Mouse (Mus musculus): ENCODE results near the gene Prss45. TPM values are rescaled to one million over a fixed set of nuclear protein-coding genes. Genes with fewer than 3 reads are reported as not detected.

Gene Prss45
- total and polyA plus RNA-seq, 2 experiments from 2014 or later: 0.16 to 0.47 TPM

GRCm38 (mm10) chr9:110833021-110833420 is 1.4 kb upstream of the Prss45 start:
- H3K27ac ChIP-seq: no peak overlapping the region
- no peaks in the 10 kb centered on the region for H3K9me3 ChIP-seq (ENCODE audit: low read length)
- H3K36me3 ChIP-seq (ENCODE audit: insufficient read depth, low read length): no peaks in the 10 kb centered on the region
- DNase-seq (ENCODE audit: low spot score) (no peak), ATAC-seq (no peak)
- no peak overlapping the region for H3K4me2 ChIP-seq (ENCODE audit: low read depth, low read length)
- no peaks in the 10 kb centered on the region for H3K27me3 ChIP-seq (ENCODE audit: insufficient read depth, low read length)
- H3K4me3 ChIP-seq (ENCODE audit: low read length): no peak overlapping the region
- no peak for TF ChIP-seq CTCF (IDR thresholded peaks at IDR 0.05; ENCODE audit: low read depth)
- no peaks in the 10 kb centered on the region for H3K4me1 ChIP-seq (ENCODE audit: insufficient read depth, low read length)
- WGBS: 72% methylated on average over 5 of the region's 5 CpGs
- no peak overlapping the region for H3K9ac ChIP-seq (replicated peaks; ENCODE audit: low read length)

DNA sequence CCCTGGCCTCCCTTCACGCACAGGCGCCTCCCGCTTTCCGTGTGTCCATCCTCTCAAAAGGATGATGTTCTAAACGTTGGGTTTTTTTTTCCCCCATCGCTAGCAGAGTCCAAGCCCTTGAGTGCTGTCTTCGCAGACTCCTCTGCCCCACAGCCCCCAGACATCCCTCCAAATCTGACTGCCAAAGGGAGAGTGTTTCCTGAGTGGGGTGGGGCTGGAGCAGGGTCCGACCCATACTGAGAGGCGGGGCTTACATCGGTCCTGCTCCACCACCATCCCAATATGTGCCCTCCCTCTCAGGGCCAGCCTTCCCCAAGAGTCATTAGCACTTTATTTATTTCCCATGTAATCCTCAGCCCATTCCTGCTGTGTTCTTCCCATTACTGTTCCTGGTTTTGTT is 573 bp downstream of the Prss45 start:
- WGBS: 48% methylated on average over 10 of the region's 10 CpGs
- H3K9ac ChIP-seq (replicated peaks; ENCODE audit: low read length): no peak overlapping the region
- TF ChIP-seq CTCF (IDR thresholded peaks at IDR 0.05; ENCODE audit: low read depth): no peak
- no peaks in the 10 kb centered on the region for H3K9me3 ChIP-seq (ENCODE audit: low read length)
- ATAC-seq (no peak), DNase-seq (ENCODE audit: low spot score) (no peak)
- no peak overlapping the region for H3K4me2 ChIP-seq (ENCODE audit: low read depth, low read length)
- H3K4me1 ChIP-seq (ENCODE audit: insufficient read depth, low read length): no peaks in the 10 kb centered on the region
- no peaks in the 10 kb centered on the region for H3K27me3 ChIP-seq (ENCODE audit: insufficient read depth, low read length)
- no peak overlapping the region for H3K4me3 ChIP-seq (ENCODE audit: low read length)
- H3K36me3 ChIP-seq (ENCODE audit: insufficient read depth, low read length): no peaks in the 10 kb centered on the region
- no peak overlapping the region for H3K27ac ChIP-seq

GRCm38 (mm10) chr9:110836112-110836511 is 1.7 kb downstream of the Prss45 start:
- no peaks in the 10 kb centered on the region for H3K27me3 ChIP-seq (ENCODE audit: insufficient read depth, low read length)
- ATAC-seq (peak; percentile 80; the same call in 1 of the 2 replicates), DNase-seq (ENCODE audit: low spot score) (peak; percentile 52)
- H3K9ac ChIP-seq (replicated peaks; ENCODE audit: low read length): no peak overlapping the region
- no peaks in the 10 kb centered on the region for H3K36me3 ChIP-seq (ENCODE audit: insufficient read depth, low read length)
- H3K27ac ChIP-seq: peak overlapping the region; percentile 58; the same call in 1 of the 2 replicates
- WGBS: 55% methylated on average over 2 of the region's 2 CpGs
- H3K4me3 ChIP-seq (ENCODE audit: low read length): no peak overlapping the region
- no peaks in the 10 kb centered on the region for H3K4me1 ChIP-seq (ENCODE audit: insufficient read depth, low read length)
- no peaks in the 10 kb centered on the region for H3K9me3 ChIP-seq (ENCODE audit: low read length)
- no peak for TF ChIP-seq CTCF (IDR thresholded peaks at IDR 0.05; ENCODE audit: low read depth)
- H3K4me2 ChIP-seq (ENCODE audit: low read depth, low read length): no peak overlapping the region

- no peak for DNase-seq (ENCODE audit: low spot score)
- Histone ChIP-seq H3K9me3 (ENCODE audit: low read length) (no peaks in the 10 kb centered on the region), H3K4me3 (ENCODE audit: low read length) (no peak overlapping the region), H3K4me1 (ENCODE audit: insufficient read depth, low read length) (no peaks in the 10 kb centered on the region), H3K36me3 (ENCODE audit: insufficient read depth, low read length) (no peaks in the 10 kb centered on the region), H3K27ac (no peak overlapping the region), H3K27me3 (ENCODE audit: insufficient read depth, low read length) (no peaks in the 10 kb centered on the region), H3K9ac (replicated peaks; ENCODE audit: low read length) (no peak overlapping the region), H3K4me2 (ENCODE audit: low read depth, low read length) (no peak overlapping the region)
- TF ChIP-seq CTCF (IDR thresholded peaks at IDR 0.05; ENCODE audit: low read depth): no peak
- no peak for ATAC-seq
- 67% methylated on average over 6 of the region's 6 CpGs for WGBS
These were observed 6.5 kb downstream of the Prss45 start for GRCm38 (mm10) chr9:110840905-110841304.

- H3K27ac ChIP-seq: no peak overlapping the region
- H3K9me3 ChIP-seq (ENCODE audit: low read length): no peaks in the 10 kb centered on the region
- no peaks in the 10 kb centered on the region for H3K27me3 ChIP-seq (ENCODE audit: insufficient read depth, low read length)
- DNase-seq (ENCODE audit: low spot score): no peak
- no peak for TF ChIP-seq CTCF (IDR thresholded peaks at IDR 0.05; ENCODE audit: low read depth)
- no peak overlapping the region for H3K4me3 ChIP-seq (ENCODE audit: low read length)
- H3K4me2 ChIP-seq (ENCODE audit: low read depth, low read length): no peak overlapping the region
- H3K4me1 ChIP-seq (ENCODE audit: insufficient read depth, low read length): no peaks in the 10 kb centered on the region
- ATAC-seq: no peak
- H3K36me3 ChIP-seq (ENCODE audit: insufficient read depth, low read length): no peaks in the 10 kb centered on the region
- 89% methylated on average over 2 of the region's 2 CpGs for WGBS
- no peak overlapping the region for H3K9ac ChIP-seq (replicated peaks; ENCODE audit: low read length)
These were observed 7.0 kb downstream of the Prss45 start for GRCm38 (mm10) chr9:110841438-110841837.

DNA sequence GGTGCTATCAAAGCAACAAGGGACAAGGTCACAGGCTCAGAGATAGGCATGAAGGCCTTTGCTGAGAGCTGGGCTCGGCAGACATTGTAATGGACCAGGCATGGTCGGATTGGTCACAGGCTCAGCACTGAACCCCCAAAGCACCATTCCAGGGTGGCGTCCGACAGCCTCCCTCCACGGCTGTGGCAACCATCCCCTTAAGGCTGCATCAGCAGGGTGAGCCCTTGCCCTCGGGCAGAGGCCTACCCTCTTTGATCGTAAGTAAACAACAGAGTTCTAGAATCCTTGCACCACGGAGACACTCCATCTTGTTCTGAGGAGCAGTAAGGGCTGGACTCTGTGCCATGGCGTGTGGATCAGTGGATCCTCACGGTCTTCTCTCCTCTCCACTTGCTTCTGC is 9.8 kb downstream of the Prss45 start, which contains the start of gene Prss46:
Gene Prss46 (plus strand): TSS at position 301 of the 400 bp plus-strand sequence.
- DNase-seq (ENCODE audit: low spot score) (no peak), ATAC-seq (no peak)
- H3K27ac ChIP-seq: no peak within 1 kb of the TSS
- TF ChIP-seq CTCF (IDR thresholded peaks at IDR 0.05; ENCODE audit: low read depth): no peak
- WGBS: 87% methylated on average over 10 of the region's 10 CpGs
- no peaks in the 10 kb centered on the region for H3K4me1 ChIP-seq (ENCODE audit: insufficient read depth, low read length)
- H3K4me2 ChIP-seq (ENCODE audit: low read depth, low read length): no peak within 1 kb of the TSS
- no peaks in the 10 kb centered on the region for H3K36me3 ChIP-seq (ENCODE audit: insufficient read depth, low read length)
- no peak within 1 kb of the TSS for H3K4me3 ChIP-seq (ENCODE audit: low read length)
- H3K27me3 ChIP-seq (ENCODE audit: insufficient read depth, low read length): no peaks in the 10 kb centered on the region
- H3K9me3 ChIP-seq (ENCODE audit: low read length): no peaks in the 10 kb centered on the region
- no peak within 1 kb of the TSS for H3K9ac ChIP-seq (replicated peaks; ENCODE audit: low read length)

GRCm38 (mm10) chr9:110849162-110849561 is 14.8 kb downstream of the Prss45 start:
- WGBS: 67% methylated on average over 7 of the region's 7 CpGs
- Histone ChIP-seq H3K9me3 (ENCODE audit: low read length) (no peaks in the 10 kb centered on the region), H3K9ac (replicated peaks; ENCODE audit: low read length) (no peak overlapping the region), H3K27me3 (ENCODE audit: insufficient read depth, low read length) (no peaks in the 10 kb centered on the region), H3K27ac (no peak overlapping the region), H3K4me1 (ENCODE audit: insufficient read depth, low read length) (no peaks in the 10 kb centered on the region), H3K4me2 (ENCODE audit: low read depth, low read length) (no peak overlapping the region), H3K36me3 (ENCODE audit: insufficient read depth, low read length) (no peaks in the 10 kb centered on the region), H3K4me3 (ENCODE audit: low read length) (no peak overlapping the region)
- ATAC-seq: no peak
- no peak for DNase-seq (ENCODE audit: low spot score)
- no peak for TF ChIP-seq CTCF (IDR thresholded peaks at IDR 0.05; ENCODE audit: low read depth)
